Mouse (Mus musculus) ZHBTc4 (cell line): ENCODE data around the gene Gm17304.

Experiments
- DNase-seq: peaks from one replicate; pipeline ENCODE4 v3.0.0-alpha.2; 2011; ENCODE audit warnings: low read depth, low spot score

The Gm17304 gene

GRCm38 (mm10) chr5:106608798-106609197, at the start of gene Gm17304:
TSS of gene Gm17304 (plus strand) at chr5:106609098.
- no peak for DNase-seq

DNA sequence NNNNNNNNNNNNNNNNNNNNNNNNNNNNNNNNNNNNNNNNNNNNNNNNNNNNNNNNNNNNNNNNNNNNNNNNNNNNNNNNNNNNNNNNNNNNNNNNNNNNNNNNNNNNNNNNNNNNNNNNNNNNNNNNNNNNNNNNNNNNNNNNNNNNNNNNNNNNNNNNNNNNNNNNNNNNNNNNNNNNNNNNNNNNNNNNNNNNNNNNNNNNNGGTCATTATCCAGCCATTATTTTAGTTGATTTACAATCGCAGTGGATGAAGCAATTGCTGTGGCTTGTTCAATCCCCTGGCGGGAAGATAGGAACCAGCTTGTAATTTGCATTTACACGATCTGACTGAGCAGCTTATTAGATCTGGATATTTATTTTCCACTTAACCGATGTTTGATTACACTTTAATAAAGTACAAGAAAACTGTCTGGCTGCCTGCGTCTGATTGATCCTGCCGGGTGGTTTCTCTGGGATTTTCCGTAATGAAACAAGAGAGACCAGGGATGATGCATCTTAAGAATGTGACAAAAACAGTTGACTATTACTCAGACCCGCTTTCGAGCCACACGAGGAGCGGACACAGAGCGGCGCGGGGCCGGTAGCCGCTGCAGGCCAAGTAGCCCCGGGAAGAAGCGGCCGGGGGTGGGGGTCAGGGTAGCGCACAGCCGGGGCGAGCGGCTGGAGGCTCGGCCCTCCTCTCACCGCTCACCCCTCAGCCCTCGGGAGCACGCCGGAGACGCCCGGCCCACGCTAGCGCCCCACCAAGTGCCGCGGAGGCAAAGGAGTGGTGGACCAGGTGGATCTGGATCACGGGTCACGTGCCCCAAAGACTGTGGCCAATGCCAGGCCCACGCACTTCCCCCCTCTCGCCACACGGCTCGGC, 48.0 kb upstream of the Gm17304 start:
- DNase-seq: peak; percentile 49

GRCm38 (mm10) chr5:106561499-106561822, 47.4 kb upstream of the Gm17304 start:
- no peak for DNase-seq

DNA sequence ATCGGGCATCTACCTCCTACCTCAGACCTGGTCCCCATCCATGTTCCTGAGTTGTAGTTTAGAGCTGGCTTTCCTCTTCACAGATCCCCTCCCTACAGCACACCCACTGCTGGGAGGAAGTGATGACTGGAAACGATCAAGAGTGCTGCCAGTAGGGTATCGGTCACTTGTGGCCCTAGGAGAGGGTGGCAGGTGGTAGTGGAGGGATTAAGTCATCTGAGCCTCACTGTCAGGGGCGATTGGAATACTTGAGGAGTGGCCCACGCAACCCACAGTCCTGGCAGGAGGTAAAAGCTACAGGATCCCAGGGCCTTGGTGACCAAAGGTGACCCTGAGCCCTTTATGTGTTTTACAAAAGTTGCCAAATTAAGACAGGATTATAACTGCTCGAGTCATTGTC, 42.9 kb upstream of the Gm17304 start:
- DNase-seq: no peak

GRCm38 (mm10) chr5:106573742-106574559, 34.9 kb upstream of the Gm17304 start:
- DNase-seq: peak; percentile 42

GRCm38 (mm10) chr5:106574560-106574946, 34.3 kb upstream of the Gm17304 start:
- DNase-seq: peak; percentile 86

DNA sequence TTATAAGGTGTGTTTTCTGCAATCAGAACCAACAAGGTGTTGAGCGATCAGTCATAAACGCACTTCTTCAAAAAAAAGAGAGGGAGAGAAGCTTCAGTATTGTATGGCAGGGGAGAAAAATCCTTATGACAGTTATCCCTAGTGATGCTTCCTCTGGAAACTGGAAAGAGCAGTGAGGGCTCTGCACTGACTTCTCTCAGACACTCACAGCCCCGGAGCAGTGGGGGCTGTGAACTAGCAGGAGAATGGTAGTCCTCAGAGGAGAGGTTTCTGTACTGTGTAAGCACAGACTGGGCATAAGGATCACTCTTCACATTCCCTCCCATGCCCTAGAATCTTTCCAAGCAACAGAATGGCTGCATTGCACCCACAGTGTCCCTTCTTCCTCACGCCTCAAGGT, 33.8 kb upstream of the Gm17304 start:
- no peak for DNase-seq

GRCm38 (mm10) chr5:106577237-106577888, 31.5 kb upstream of the Gm17304 start:
- DNase-seq: no peak

DNA sequence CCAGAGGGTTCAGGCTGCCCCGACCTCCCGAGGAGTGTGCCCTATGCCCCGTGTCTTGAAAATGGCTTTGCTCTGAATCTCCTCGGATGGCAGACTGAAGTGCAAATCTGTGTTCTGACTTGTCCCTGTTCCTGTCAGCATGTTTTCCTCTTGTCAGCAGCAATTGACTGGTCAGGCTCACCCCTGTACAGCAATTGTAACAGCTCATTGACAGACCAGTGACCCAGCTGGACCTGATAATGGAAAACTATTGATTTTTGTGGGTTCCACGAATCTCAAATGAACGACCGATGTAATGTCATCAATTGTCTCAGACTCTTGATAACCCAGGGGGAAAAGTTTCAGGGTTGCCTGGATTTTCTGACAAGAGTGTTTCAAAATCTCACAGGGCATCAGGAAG, 28.0 kb upstream of the Gm17304 start:
- no peak for DNase-seq

- DNase-seq: no peak
Measured at GRCm38 (mm10) chr5:106589006-106589405, 19.9 kb upstream of the Gm17304 start.

DNA sequence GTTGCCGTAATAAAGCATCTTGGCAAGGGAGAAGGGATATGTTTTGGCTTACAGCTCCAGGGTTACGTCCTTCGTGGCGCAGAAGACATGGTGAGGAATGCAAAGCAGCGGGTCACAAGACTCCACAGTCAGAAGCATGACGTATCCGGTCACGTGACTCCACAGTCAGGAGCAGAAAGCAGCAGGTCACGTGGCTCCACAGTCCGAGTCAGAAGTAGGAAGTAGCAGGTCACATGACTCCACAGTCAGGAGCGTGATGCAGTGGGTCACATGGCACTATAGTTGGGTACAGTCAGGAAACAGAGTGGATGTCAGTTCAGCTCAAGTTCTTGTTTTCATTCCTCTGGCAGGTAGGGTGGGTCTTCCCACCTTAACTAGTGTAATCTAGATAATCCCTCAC, 19.2 kb upstream of the Gm17304 start:
- DNase-seq: peak; percentile 82

GRCm38 (mm10) chr5:106590686-106591085, 18.2 kb upstream of the Gm17304 start:
- DNase-seq: no peak

- no peak for DNase-seq
Measured at GRCm38 (mm10) chr5:106594388-106594787, 14.5 kb upstream of the Gm17304 start.

DNA sequence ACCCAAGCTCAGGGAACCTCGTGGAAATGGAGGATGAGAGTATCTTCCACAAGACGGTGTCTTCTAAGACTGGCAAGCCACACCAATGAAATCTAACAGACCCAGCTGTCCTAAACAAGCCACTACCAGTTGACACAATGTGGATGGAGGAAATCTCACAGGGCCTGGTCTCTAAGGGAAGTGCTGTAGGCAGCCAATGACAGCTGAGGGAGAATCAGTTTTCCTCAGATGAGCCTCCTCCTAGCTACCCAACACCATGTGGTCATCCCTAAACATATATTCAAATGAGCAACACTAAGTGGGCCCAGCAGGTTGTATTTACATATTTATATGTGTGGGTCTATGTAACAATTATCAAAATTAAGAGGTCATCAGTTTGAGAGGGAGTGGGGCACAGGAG, 11.4 kb upstream of the Gm17304 start:
- no peak for DNase-seq

- DNase-seq: no peak
Measured at GRCm38 (mm10) chr5:106599482-106599881, 9.4 kb upstream of the Gm17304 start.

DNA sequence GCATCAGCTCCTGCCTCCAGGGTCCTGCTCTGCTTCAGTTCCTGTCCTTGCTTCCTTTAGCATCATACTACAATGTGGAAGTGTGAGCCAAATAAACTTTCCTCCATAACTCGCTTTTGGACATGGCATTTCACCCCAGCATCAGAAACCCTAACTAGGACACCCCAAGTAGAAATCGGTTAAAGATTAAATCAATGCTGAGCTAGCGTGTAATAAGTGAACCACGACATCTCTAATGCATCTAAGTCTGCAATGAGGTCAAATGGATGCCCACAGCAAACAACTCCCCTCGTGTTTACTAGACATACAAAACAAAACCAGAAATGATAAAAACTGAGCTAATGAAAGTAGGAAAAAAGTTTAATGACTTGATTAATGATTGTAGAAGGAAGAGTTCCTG, 4.5 kb upstream of the Gm17304 start:
- no peak for DNase-seq

- no peak for DNase-seq
Measured at GRCm38 (mm10) chr5:106605096-106605495, 3.8 kb upstream of the Gm17304 start.

- no peak for DNase-seq
Measured at GRCm38 (mm10) chr5:106607081-106607480, 1.8 kb upstream of the Gm17304 start.

DNA sequence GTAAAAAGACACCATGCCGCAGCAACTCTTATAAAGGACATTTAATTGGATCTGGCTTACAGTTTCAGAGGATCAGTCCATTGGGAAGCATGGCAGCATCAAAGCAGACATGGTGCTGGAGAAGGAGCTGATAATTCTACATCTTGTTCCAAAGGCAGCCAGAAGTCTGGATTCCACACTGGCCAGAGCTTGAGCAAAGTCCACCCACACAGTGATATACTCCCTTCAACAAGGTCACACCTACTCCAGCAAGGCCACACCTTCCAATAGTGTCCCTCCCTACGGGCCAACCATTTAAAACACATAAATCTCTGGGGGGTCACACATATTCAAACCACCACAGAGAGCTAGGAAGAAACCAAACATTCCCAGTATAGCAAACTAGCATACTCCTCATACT, 3.3 kb downstream of the Gm17304 start:
- DNase-seq: no peak

GRCm38 (mm10) chr5:106614570-106614969, 5.7 kb downstream of the Gm17304 start:
- no peak for DNase-seq

DNA sequence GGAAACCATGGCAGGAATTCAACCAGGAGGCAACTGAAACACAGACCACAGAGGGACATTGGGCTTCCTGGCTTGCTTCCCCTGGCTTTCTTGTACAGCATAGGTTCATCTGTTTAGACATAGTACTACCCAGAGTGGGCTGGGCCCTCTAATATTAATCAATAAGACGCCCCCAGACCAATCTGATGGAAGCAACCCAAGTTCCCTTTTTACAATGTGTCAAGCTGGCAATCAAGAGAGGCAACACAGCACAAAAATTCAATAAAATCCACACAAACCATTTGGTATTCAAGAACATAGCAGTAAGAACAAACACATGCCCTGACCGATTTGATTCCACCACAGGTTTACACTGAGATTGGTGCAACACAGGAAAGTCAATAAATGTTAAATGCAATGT, 6.1 kb downstream of the Gm17304 start:
- DNase-seq: no peak

DNA sequence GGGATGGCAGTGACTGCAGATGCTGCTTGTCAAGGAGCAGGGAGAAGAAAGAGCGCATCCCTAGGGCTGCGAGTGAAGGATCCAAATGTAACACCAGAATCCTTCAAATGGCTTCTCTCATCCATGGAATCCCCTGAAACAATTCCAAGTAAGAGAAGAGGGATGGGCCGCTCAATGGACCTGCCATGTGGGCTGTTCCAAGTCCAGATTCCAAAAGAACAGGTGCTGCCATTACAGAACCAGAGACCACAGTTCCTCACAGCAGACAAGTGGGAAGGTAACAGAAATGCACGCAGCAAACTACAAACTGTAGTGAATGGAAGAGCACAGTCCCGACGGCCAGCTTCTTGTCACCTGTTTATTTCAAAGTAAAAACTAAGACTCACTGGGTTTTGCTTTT, 11.5 kb downstream of the Gm17304 start:
- DNase-seq: no peak
